Mouse (Mus musculus): ENCODE results near the gene Mettl15. TPM values are rescaled to one million over a fixed set of nuclear protein-coding genes. Genes with fewer than 3 reads are reported as not detected.

The Mettl15 gene
- 7.6 and 12.3 TPM in 2 replicates for polyA plus RNA-seq (2015; fragmentation: Nextera tagmentation; extraction: Ambion mirVana)

DNA sequence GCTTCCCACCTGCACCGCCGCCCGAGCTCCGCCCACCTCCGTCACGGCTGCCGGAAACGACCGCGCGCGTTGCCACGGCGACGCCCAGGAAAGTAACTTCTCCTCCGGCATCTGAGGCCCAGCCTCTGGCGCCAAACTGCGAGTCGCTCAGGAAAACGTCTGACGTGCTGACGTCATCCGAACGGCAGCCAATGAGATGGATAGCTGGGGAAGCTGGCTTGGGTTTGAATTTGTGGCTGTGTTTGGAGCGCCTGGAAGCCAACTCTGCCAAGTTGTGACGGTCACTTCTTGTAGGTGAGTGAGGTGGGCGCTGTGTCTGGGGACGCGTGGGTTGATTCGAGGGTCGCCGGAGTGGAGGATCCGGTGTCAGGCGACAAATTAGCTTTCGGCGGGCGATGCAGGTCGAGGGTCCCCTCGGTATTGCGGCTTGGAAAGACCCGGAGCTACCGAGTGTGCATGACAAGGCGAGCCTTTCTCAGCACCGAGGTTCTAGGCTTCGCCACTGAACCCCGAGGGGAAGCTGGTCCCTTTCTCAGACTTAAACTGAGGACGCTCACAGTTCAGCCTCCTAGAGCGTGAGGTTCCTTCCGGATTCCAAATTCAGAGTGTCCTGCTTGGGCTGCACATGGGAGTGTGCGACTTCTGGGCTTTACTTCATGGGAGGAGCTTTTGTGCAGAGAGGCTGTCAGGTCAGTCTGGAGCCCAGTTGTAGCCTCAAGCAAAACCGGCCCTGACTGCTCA lies at the start of gene Mettl15, which contains the start of gene Kif18a:
Gene Mettl15 (minus strand): TSS at position 149 of the 741 bp plus-strand sequence.
Gene Kif18a (plus strand): TSS at position 139 of the 741 bp plus-strand sequence.

Small RNAs within 50 kb of the gene (microRNA-seq; reads per million reads assigned to microRNA genes)
- not detected for gene Gm24115 (ENCODE audit: borderline replicate concordance, insufficient number of aligned reads)

Other genes starting within 250 kb of the Mettl15 start
- gene Kif18a, start within 50 bp of the Mettl15 start, polyA plus RNA-seq (2015; fragmentation: Nextera tagmentation; extraction: Ambion mirVana), result 5.3 and 6.4 TPM in 2 replicates